Mouse (Mus musculus): Measurements from ENCODE around the gene Cnbd2.

DNA sequence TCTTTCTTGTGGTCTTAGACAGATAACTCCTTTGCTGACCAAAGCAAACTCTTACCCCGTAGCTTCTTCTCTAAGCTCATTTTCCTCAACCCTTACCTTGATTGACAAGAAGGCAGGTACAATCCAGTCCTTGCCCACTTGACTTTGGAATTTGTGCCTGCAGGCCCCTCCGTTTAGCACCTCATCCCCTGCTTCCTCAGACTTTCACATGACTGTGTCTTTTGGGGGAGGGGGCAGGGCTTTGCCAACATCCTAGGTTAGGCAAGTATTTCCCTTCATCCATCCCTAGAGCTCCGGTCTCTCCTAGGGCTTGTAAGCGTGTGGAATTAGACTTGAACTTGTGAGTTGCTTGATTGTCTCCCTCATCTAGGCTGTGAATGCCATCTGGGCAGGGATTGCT is 111.6 kb downstream of the Cnbd2 start:
- TF ChIP-seq POLR2A (IDR thresholded peaks at IDR 0.05; ENCODE audit: control insufficient read depth, extremely low read depth, insufficient read depth, low read length, poor library complexity), result no peak
- no peak for TF ChIP-seq CTCF (IDR thresholded peaks at IDR 0.05; ENCODE audit: borderline replicate concordance, control insufficient read depth, extremely low read depth, insufficient read depth, low read length, poor library complexity)
